Mouse (Mus musculus) liver, postnatal 0 days (tissue): Measurements from ENCODE around the gene Rufy1.

Experiments
- CTCF ChIP-seq: sonication (generic); IDR thresholded peaks from 2 replicates; pipeline ENCODE4 v1.5.1; 2016; ENCODE audit warnings: antibody characterized with exemption, low read depth
- EP300 ChIP-seq: IDR thresholded peaks from 2 replicates; pipeline ENCODE4 v1.6.1; 2016; ENCODE audit warnings: antibody characterized with exemption, low read depth, mild to moderate bottlenecking

DNA sequence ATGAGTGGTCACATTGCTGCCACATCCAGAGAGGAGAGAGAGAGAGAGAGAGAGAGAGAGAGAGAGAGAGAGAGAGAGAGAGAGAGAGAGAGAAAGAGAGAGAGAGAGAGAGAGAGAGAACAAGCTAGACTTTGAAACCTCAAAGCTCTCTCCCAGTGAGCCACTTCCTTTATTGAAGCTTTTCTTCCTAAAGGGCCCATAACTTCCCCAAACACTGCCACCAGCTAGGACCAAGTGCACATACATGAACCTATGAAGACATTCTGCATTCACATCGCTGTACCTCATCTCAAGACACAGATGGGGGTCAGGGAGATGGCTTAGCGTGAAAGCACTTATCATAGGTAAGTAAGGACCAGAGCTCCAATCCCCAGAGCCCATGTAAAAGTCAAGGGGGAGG is 47.1 kb upstream of the Rufy1 start:
- TF ChIP-seq EP300 = no peak
- no peak for TF ChIP-seq CTCF
